Mouse (Mus musculus) stomach, embryonic 14.5 days (tissue): ENCODE data around the gene Dcpp2. TPM values are rescaled to one million over a fixed set of nuclear protein-coding genes. Genes with fewer than 3 reads are reported as not detected.
"Not testable (repeated sequence)": the region's sequence is repeated elsewhere in the genome, so short reads cannot be mapped to it uniquely, and the experiment has no call there.

Experiments
- ATAC-seq: fragments of 200-750 bp; cut with Nextera tagmentation; 2 replicates; pipeline ENCODE4 v1.8.0; 2017; ENCODE audit warnings: low read depth, moderate TSS enrichment; ENCODE audit not compliant: insufficient number of reproducible peaks, insufficient read depth, low FRiP score
- H3K27ac ChIP-seq: fragments of 300-500 bp; sonication (generic); 2 replicates; pipeline ENCODE4 v1.5.1; 2014; ENCODE audit warnings: mild to moderate bottlenecking, low read length, moderate library complexity, mixed read lengths
- H3K27me3 ChIP-seq: fragments of 300-500 bp; sonication (generic); 2 replicates; pipeline ENCODE4 v1.6.1; 2014; ENCODE audit warnings: low read length, control low read depth, mixed read lengths; ENCODE audit not compliant: control insufficient read depth, insufficient read depth
- H3K36me3 ChIP-seq: fragments of 300-500 bp; sonication (generic); 2 replicates; pipeline ENCODE4 v1.6.1; 2014; ENCODE audit warnings: mild to moderate bottlenecking, control low read depth, low read length, moderate library complexity, mixed read lengths; ENCODE audit not compliant: control insufficient read depth, insufficient read depth
- H3K4me1 ChIP-seq: fragments of 300-500 bp; sonication (generic); 2 replicates; pipeline ENCODE4 v1.6.1; 2014; ENCODE audit warnings: low read length, control low read depth, mixed read lengths; ENCODE audit not compliant: control insufficient read depth, insufficient read depth
- H3K4me2 ChIP-seq: fragments of 300-500 bp; sonication (generic); replicated peaks from 2 replicates; pipeline ENCODE4 v1.6.1; 2014; ENCODE audit warnings: low read depth, low read length, control low read depth
- H3K4me3 ChIP-seq: fragments of 300-500 bp; sonication (generic); 2 replicates; pipeline ENCODE4 v1.5.1; 2014; ENCODE audit warnings: low read depth, low read length, control low read depth
- H3K9ac ChIP-seq: fragments of 300-500 bp; sonication (generic); replicated peaks from 2 replicates; pipeline ENCODE4 v1.6.1; 2014; ENCODE audit warnings: low read depth, mild to moderate bottlenecking, control low read depth, low read length, moderate library complexity, mixed read lengths
- H3K9me3 ChIP-seq: fragments of 300-500 bp; sonication (generic); 2 replicates; pipeline ENCODE4 v1.6.1; 2016; ENCODE audit warnings: low read depth, low read length, control low read depth; ENCODE audit not compliant: control insufficient read depth
- WGBS: fragments of 180-500 bp; shearing (Covaris S2); extraction: QIAGEN DNeasy Blood & Tissue Kit; methylation state at CpG from one replicate; pipeline ENCODE4 v1.1.7; 2014; 5-methylcytosine and 5-hydroxymethylcytosine counted together
- polyA plus RNA-seq: library from polyadenylated mRNA; unstranded; fragments of >200 nt; fragmentation: Nextera tagmentation; extraction: Ambion mirVana; gene quantifications from 2 replicates; pipeline ENCODE4 v1.2.1, GENCODE M21; 2014

Dcpp2 gene
- polyA plus RNA-seq = not detected in 2 replicates

DNA sequence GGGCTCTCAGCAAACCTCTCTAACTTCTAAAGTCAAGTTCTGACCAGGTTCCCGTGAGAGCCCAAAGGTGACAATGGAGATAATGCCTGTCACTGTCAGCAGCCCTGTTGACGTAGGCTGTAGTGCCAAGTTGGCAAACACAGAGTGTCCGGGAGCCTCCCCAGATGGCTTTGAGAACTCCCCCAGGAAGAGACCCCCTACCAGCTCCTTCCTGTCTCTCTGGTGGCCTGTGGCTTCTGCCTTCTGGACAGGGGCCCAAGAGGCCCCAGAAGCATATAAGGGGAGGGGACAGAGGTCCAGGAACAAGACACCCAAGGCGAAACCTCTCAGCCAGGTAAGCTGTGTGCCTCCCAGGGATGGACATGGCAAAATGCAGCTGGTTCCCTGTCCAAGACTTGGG, at the start of gene Dcpp2, which contains the start of gene Dcpp1:
Gene Dcpp2 (plus strand): TSS at position 305 of the 400 bp plus-strand sequence.
Gene Dcpp1 (plus strand): TSS at position 301 of the 400 bp plus-strand sequence.
- not testable (repeated sequence) for ATAC-seq, H3K27ac ChIP-seq, H3K4me1 ChIP-seq, H3K4me2 ChIP-seq, H3K9me3 ChIP-seq, H3K36me3 ChIP-seq, H3K9ac ChIP-seq, H3K4me3 ChIP-seq, H3K27me3 ChIP-seq
- 64% methylated on average over 4 of the region's 4 CpGs for WGBS

- H3K27ac ChIP-seq = no peak overlapping the region
- no peak overlapping the region for H3K4me3 ChIP-seq
- no peak overlapping the region for H3K4me2 ChIP-seq
- H3K36me3 ChIP-seq = peaks cover 11% of the 10 kb centered on the region
- no peaks in the 10 kb centered on the region for H3K9me3 ChIP-seq
- H3K27me3 ChIP-seq = no peaks in the 10 kb centered on the region
- 97% methylated on average over 1 of the region's 1 CpGs for WGBS
- no peak for ATAC-seq
- H3K9ac ChIP-seq = no peak overlapping the region
- peaks cover 8% of the 10 kb centered on the region for H3K4me1 ChIP-seq
Observed at GRCm38 (mm10) chr17:23831201-23831600, 49.5 kb upstream of the Dcpp2 start.

DNA sequence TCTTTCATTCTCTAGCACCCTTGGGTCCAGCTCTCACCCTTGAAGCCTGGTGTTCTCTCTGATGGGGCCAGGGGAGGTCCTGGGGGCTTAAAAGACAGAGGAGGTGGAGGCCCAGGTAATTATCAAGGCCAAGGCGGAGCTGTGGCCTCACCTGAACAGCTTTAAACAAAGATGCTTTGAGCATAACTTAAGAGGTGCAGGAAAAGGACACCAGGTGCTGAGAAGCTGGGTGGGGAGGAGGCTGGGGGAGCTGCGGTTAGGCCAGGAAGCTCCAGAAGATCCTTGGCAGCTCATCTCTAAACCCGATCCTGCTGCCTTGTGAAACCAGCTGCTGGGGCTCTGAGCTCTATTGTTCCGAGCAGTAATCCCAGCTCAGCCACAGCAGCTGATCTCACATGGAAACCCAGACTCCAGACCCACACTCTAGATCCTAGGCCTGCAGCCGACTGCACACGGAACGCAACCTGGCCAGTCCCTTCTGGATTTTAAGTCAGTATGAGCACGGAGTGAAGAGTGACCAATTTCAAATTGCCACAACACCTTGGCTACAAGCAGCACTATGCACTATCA, 44.6 kb upstream of the Dcpp2 start, which contains the start of gene Prss33:
Gene Prss33 (minus strand): TSS at position 51 of the 570 bp plus-strand sequence.
- H3K4me2 ChIP-seq = no peak within 1 kb of the TSS
- H3K27ac ChIP-seq = no peak within 1 kb of the TSS
- H3K4me3 ChIP-seq = no peak within 1 kb of the TSS
- ATAC-seq = no peak
- 68% methylated on average over 8 of the region's 8 CpGs for WGBS
- H3K9me3 ChIP-seq = no peaks in the 10 kb centered on the region
- H3K36me3 ChIP-seq = no peaks in the 10 kb centered on the region
- no peak within 1 kb of the TSS for H3K9ac ChIP-seq
- no peaks in the 10 kb centered on the region for H3K27me3 ChIP-seq
- H3K4me1 ChIP-seq = no peaks in the 10 kb centered on the region

- ATAC-seq = no peak
- Histone ChIP-seq H3K9ac (no peak overlapping the region), H3K4me3 (no peak overlapping the region), H3K9me3 (no peaks in the 10 kb centered on the region), H3K27me3 (no peaks in the 10 kb centered on the region), H3K4me2 (no peak overlapping the region), H3K4me1 (no peaks in the 10 kb centered on the region), H3K27ac (no peak overlapping the region), H3K36me3 (no peaks in the 10 kb centered on the region)
- WGBS = 33% methylated on average over 4 of the region's 4 CpGs
Observed at GRCm38 (mm10) chr17:23841145-23841544, 39.5 kb upstream of the Dcpp2 start.

DNA sequence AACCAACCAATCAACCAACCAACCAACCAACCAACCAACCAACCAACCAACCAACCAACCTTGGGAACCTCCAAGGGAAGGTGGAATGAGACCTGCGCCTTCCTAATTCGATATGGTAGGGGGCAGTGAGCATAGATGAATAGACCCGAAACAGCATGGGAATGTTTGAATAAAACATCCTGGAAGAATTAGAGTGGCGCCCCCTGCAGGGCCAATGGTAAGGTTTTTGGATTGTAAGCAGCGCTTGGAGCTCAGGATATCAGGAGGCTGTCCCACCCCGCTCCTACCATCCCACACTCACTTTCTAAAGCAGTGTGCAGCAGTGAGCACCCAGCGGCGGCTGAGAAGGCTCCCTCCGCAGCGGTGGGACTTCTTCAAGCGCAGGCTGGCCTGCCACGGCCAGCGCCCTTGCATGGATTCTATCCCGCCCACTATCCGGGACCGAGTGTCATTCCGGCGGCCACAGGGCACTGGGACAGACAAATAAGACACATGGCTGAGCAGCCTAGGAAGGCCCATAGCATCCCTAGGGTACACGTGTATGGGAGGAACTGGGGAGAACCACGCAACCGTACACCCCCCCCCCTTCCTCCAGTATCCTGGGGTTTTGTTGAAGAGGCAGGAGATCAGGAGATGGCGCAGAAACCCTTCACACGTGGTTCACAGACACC, 37.4 kb upstream of the Dcpp2 start:
- peak; percentile 28 for ATAC-seq
- Histone ChIP-seq H3K4me3 (no peak overlapping the region), H3K4me1 (no peaks in the 10 kb centered on the region), H3K9me3 (no peaks in the 10 kb centered on the region), H3K27me3 (no peaks in the 10 kb centered on the region), H3K4me2 (no peak overlapping the region), H3K27ac (no peak overlapping the region), H3K9ac (no peak overlapping the region), H3K36me3 (no peaks in the 10 kb centered on the region)
- WGBS = 49% methylated on average over 23 of the region's 23 CpGs

DNA sequence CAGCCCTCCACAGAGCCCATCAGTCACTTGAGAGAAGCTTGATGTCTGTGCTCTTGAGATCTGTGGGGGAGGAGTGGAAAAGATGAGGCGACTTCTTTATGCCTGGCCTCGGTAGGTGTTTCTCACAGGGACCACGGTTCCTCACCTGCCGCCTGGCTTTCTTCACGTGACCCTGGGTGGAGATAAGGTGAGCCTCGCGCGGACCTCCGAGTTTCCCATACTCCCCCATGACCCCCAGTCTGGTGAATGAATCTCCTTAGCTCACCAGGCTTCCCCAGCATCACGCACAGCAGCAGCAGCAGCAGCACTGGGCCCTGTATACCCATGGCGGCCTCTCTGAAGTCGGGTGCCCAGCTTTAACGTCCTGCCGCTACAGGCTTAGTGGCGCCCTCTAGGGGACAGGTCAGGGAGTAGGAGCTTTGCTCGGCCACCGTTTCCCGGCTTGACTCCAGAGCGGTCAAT, 36.8 kb upstream of the Dcpp2 start, which contains the start of the genes Prss32 and Prss41:
Gene Prss32 (plus strand): TSS at position 44 of the 462 bp plus-strand sequence.
Gene Prss41 (minus strand): TSS at position 361 of the 462 bp plus-strand sequence.
- Histone ChIP-seq H3K9me3 (no peaks in the 10 kb centered on the region), H3K9ac (no peak within 1 kb of the TSS), H3K36me3 (no peaks in the 10 kb centered on the region), H3K27ac (no peak within 1 kb of the TSS), H3K4me2 (peak within 1 kb of the TSS; percentile 25; the same call in 1 of the 2 replicates), H3K27me3 (no peaks in the 10 kb centered on the region), H3K4me3 (no peak within 1 kb of the TSS; the same call in 1 of the 2 replicates), H3K4me1 (no peaks in the 10 kb centered on the region)
- ATAC-seq = no peak
- 17% methylated on average over 19 of the region's 19 CpGs for WGBS

DNA sequence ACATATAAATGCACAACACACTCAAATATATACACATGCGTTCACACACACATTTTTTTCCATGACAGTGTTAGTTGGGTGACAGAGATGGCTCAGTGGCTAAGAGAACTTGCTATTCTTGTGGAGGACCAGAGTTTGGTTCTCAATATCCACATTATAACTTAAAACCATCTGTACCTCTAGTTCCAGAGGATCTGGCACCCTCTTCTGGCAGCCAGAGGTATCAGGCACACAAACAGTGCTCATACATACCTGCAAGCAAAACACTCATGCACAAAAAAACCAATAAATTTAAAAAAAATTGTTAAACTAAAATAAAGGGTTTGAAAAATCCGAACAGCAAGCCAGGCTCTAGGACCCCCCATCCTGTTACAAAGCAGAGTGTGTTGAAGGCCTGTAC, 30.7 kb upstream of the Dcpp2 start:
- no peak for ATAC-seq
- no peaks in the 10 kb centered on the region for H3K36me3 ChIP-seq
- no peak overlapping the region for H3K27ac ChIP-seq
- no peaks in the 10 kb centered on the region for H3K4me1 ChIP-seq
- no peak overlapping the region for H3K4me3 ChIP-seq
- H3K9me3 ChIP-seq = no peaks in the 10 kb centered on the region
- 69% methylated on average over 2 of the region's 2 CpGs for WGBS
- H3K27me3 ChIP-seq = no peaks in the 10 kb centered on the region
- no peak overlapping the region for H3K4me2 ChIP-seq
- H3K9ac ChIP-seq = no peak overlapping the region

- no peak overlapping the region for H3K27ac ChIP-seq
- WGBS = 55% methylated on average over 18 of the region's 19 CpGs
- H3K4me1 ChIP-seq = no peaks in the 10 kb centered on the region
- no peaks in the 10 kb centered on the region for H3K36me3 ChIP-seq
- H3K9me3 ChIP-seq = no peaks in the 10 kb centered on the region
- H3K4me3 ChIP-seq = no peak overlapping the region
- H3K9ac ChIP-seq = no peak overlapping the region
- H3K4me2 ChIP-seq = no peak overlapping the region
- ATAC-seq = no peak
- no peaks in the 10 kb centered on the region for H3K27me3 ChIP-seq
Observed at GRCm38 (mm10) chr17:23850853-23851749, 29.6 kb upstream of the Dcpp2 start.
